Mouse (Mus musculus) stomach, embryonic 16.5 days (tissue): ENCODE results near the gene Pds5b. TPM values are rescaled to one million over a fixed set of nuclear protein-coding genes. Genes with fewer than 3 reads are reported as not detected.
"Not testable (repeated sequence)": the region's sequence is repeated elsewhere in the genome, so short reads cannot be mapped to it uniquely, and the experiment has no call there.

ENCODE experiments used
- ATAC-seq: fragments of 200-750 bp; cut with Nextera tagmentation; 2 replicates; pipeline ENCODE4 v1.8.0; 2017; ENCODE audit warnings: moderate number of reproducible peaks, moderate TSS enrichment; ENCODE audit not compliant: insufficient read depth, low FRiP score
- H3K27ac ChIP-seq: fragments of 300-500 bp; sonication (generic); 2 replicates; pipeline ENCODE4 v1.5.1; 2014; ENCODE audit warnings: low read length
- H3K27me3 ChIP-seq: fragments of 300-500 bp; sonication (generic); 2 replicates; pipeline ENCODE4 v1.6.1; 2014; ENCODE audit warnings: low read length, control low read depth, mixed read lengths; ENCODE audit not compliant: control insufficient read depth, insufficient read depth
- H3K36me3 ChIP-seq: fragments of 300-500 bp; sonication (generic); 2 replicates; pipeline ENCODE4 v1.6.1; 2014; ENCODE audit warnings: low read length; ENCODE audit not compliant: control insufficient read depth, insufficient read depth
- H3K4me1 ChIP-seq: fragments of 300-500 bp; sonication (generic); 2 replicates; pipeline ENCODE4 v1.6.1; 2014; ENCODE audit warnings: low read length, control low read depth, mixed read lengths; ENCODE audit not compliant: control insufficient read depth, insufficient read depth
- H3K4me2 ChIP-seq: fragments of 300-500 bp; sonication (generic); 2 replicates; pipeline ENCODE4 v1.6.1; 2014; ENCODE audit warnings: low read depth, low read length, mixed read lengths
- H3K4me3 ChIP-seq: fragments of 300-500 bp; sonication (generic); replicated peaks from 2 replicates; pipeline ENCODE4 v1.5.1; 2014; ENCODE audit warnings: mild to moderate bottlenecking, low read length
- H3K9ac ChIP-seq: fragments of 300-500 bp; sonication (generic); 2 replicates; pipeline ENCODE4 v1.6.1; 2014; ENCODE audit warnings: low read length
- H3K9me3 ChIP-seq: fragments of 300-500 bp; sonication (generic); replicated peaks from 2 replicates; pipeline ENCODE4 v1.6.1; 2016; ENCODE audit warnings: low read length, control low read depth; ENCODE audit not compliant: control insufficient read depth
- WGBS: fragments of 180-500 bp; shearing (Covaris S2); extraction: QIAGEN DNeasy Blood & Tissue Kit; methylation state at CpG from one replicate; pipeline ENCODE4 v1.1.7; 2014; 5-methylcytosine and 5-hydroxymethylcytosine counted together
- polyA plus RNA-seq: library from polyadenylated mRNA; unstranded; fragments of >200 nt; fragmentation: Nextera tagmentation; extraction: Ambion mirVana; gene quantifications from 2 replicates; pipeline ENCODE4 v1.2.1, GENCODE M21; 2015

Gene Pds5b
- polyA plus RNA-seq, 1 experiment from 2014 or later: 28.9 TPM

DNA sequence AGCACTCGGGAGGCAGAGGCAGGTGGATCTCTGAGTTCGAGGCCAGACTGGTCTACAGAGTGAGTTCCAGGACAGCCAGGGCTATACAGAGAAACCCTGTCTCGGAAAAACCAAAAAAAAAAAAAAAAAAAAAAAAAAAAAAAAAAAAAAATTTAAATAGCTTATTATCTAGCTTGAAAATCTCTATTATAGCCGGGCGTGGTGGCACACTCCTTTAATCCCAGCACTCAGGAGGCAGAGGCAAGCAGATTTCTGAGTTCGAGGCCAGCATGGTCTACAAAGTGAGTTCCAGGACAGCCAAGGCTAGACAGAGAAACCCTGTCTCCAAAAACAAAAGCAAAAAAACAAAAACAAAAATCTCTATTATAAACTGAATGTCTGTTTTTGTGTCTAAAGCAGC lies 14.1 kb upstream of the Pds5b start:
- not testable (repeated sequence) for H3K4me3 ChIP-seq, H3K27me3 ChIP-seq, H3K27ac ChIP-seq, H3K4me2 ChIP-seq, ATAC-seq, H3K9me3 ChIP-seq, H3K36me3 ChIP-seq, H3K4me1 ChIP-seq, H3K9ac ChIP-seq
- 92% methylated on average over 6 of the region's 6 CpGs for WGBS

DNA sequence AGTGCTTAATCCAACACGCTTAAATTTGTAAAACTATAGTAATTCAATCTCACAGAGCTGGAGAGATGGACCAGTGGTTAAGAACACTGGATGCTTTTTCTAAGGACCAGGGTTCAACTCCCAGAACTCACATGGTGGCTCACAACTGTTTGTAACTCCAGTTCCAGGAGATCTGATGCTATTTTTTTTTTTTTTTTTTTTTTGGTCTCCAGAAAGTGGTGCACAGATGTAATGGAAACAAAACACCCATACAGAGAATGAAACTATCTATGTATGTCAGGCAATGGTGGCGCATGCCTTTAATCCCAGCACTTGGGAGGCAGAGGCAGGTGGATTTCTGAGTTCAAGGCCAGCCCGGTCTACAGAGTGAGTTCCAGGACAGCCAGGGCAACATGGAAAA lies 13.2 kb upstream of the Pds5b start:
- H3K4me2 ChIP-seq, H3K36me3 ChIP-seq, H3K9ac ChIP-seq, H3K4me1 ChIP-seq, H3K27me3 ChIP-seq, H3K27ac ChIP-seq, ATAC-seq, H3K4me3 ChIP-seq, H3K9me3 ChIP-seq: not testable (repeated sequence)
- 91% methylated on average over 3 of the region's 3 CpGs for WGBS

DNA sequence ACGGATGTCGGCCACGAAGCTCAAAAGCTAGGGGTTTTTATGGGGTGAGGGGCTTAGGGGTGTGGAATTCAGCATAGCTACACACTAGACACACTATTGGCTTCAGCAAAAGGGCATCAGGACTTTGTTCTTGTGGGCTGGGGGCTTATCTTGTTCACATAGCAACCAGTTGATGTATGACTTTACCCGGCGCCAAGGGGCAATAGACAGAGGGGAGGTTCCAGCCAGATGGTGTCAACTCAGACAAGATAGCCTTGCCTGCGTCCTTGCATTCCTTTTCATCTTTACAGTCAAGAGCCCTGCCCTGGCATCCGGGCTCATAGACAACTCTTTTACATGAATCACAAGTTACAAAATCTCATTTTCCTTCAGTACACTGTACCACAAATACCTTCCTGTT lies 9.6 kb upstream of the Pds5b start:
- not testable (repeated sequence) for ATAC-seq, H3K36me3 ChIP-seq, H3K4me3 ChIP-seq, H3K9ac ChIP-seq, H3K4me1 ChIP-seq, H3K27me3 ChIP-seq, H3K27ac ChIP-seq, H3K9me3 ChIP-seq
- 56% methylated on average over 7 of the region's 7 CpGs for WGBS
- H3K4me2 ChIP-seq: 0 out of 2 replicates have a peak overlapping the region, but pooled peaks have one; percentile 27

DNA sequence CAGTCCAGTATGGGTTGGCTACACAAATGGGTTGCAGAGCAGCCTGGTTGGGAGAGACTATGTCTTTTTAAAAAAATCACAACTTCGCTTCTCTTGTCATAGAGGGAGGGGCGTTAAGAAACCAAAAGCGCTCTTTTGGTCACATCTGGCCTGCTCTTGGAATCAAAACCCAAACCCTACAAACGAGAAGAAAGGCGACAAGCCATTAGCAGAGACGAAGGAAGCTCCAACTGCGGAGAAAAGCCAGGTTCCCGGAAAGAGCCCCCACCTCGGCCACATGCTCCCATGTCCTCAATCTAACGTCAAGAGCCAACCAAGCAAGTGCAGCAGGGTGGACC lies 8.8 kb upstream of the Pds5b start:
- 1% methylated on average over 10 of the region's 10 CpGs for WGBS
- Histone ChIP-seq H3K4me3 (peak overlapping the region; percentile 90), H3K27ac (peak overlapping the region; percentile 99), H3K27me3 (no peaks in the 10 kb centered on the region), H3K4me1 (peaks cover 7% of the 10 kb centered on the region), H3K4me2 (peak overlapping the region; percentile 76), H3K36me3 (peaks cover 9% of the 10 kb centered on the region), H3K9me3 (no peaks in the 10 kb centered on the region), H3K9ac (peak overlapping the region; percentile 94)
- ATAC-seq: no peak; the same call in 1 of the 2 replicates

DNA sequence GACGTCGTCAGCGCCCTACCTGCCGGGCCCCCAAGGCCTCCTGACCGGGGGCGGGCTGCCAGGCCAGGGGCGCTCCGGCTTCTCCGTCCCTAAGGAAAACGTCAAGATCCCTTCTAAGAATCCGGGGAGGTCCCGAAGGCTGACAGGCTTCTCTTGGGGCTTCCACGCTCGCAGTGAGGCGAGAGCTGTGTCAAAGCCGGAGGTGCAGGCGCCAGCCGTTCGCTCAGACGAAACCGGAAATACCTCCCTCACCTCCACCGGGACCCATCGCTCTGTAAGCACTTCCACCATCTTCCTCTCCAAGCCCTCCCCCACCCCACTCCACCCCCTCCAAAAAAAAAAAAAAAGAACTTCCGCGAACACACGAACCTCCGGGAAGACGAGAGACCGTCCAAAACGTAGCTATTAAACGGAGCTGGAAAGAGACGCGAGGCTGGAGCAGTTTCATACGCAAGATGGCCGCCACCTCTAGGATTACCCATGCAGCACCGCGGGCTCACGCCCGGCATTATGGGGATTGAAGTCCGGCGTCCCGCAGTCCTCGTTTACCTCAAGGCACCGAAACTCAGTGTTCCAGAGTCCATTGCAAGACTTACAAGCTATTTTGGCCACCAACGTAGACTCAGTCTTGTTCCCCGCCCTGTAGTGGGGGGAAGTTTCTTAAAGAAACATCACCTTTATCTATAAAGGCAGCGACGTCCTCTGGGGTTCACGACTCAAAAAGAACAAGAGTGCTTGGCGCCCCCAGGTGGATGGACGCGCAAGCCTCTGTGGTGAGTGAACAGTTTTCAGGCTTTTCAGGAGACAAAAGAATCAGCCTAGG lies 8.2 kb upstream of the Pds5b start:
- Histone ChIP-seq H3K4me3 (peak overlapping the region; percentile 90), H3K9me3 (no peaks in the 10 kb centered on the region), H3K36me3 (peaks cover 9% of the 10 kb centered on the region), H3K27me3 (no peaks in the 10 kb centered on the region), H3K27ac (peak overlapping the region; percentile 99), H3K9ac (peak overlapping the region; percentile 94), H3K4me2 (peak overlapping the region; percentile 76), H3K4me1 (peaks cover 7% of the 10 kb centered on the region)
- WGBS: under 1% methylated on average over 52 of the region's 52 CpGs
- peak; percentile 99 for ATAC-seq

DNA sequence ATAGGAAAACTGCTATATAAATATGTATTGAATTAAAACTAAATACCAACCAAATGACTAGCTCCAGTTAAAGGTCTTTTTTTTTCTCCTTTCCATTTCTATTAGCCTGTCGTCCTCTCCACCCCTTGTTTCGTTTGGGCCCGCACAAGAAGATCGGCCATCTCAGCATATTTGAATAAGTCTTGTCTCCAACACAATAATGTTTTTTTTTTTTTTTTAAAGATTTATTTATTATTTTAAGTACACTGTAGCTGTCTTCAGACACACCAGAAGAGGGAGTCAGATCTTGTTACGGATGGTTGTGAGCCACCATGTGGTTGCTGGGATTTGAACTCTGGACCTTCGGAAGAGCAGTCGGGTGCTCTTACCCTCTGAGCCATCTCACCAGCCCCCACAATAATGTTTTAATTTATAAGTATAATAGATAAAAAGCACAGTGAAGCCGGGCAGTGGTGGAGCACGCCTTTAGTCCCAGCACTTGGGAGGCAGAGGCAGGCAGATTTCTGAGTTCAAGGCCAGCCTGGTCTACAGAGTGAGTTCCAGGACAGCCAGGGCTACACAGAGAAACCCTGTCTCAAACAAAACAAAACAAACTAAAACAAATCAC lies 7.3 kb upstream of the Pds5b start, which contains the start of gene N4bp2l2:
TSS of gene N4bp2l2 (minus strand) at position 51 of the 607 bp plus-strand sequence.
- H3K36me3 ChIP-seq: not testable (repeated sequence)
- peak within 1 kb of the TSS; percentile 94 for H3K9ac ChIP-seq

DNA sequence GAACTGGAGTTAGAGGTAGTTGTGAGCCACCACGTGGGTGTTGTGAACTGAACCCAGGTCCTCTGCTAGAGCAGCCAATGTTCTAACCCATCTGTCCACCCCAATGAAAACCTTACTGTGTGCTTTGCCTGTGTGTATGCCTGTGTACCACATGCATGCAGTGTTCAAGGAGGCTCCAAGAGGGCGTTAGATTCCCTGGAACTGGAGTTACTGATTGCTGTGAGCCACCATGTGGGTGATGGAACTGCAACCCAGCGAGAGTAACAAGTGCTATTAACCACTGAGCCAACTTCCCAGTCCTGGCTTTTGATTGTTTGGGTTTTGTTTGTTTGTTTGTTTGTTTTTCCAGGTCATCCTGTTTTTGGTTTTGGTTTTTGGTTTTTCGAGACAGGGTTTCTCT lies 4.8 kb upstream of the Pds5b start:
- Histone ChIP-seq H3K9ac (no peak overlapping the region), H3K27me3 (no peaks in the 10 kb centered on the region), H3K4me3 (no peak overlapping the region), H3K4me2 (no peak overlapping the region), H3K27ac (no peak overlapping the region), H3K4me1 (no peaks in the 10 kb centered on the region), H3K9me3 (no peaks in the 10 kb centered on the region), H3K36me3 (no peaks in the 10 kb centered on the region)
- ATAC-seq: no peak
- 58% methylated on average over 4 of the region's 4 CpGs for WGBS

More for the DNA sequence above, 7.3 kb upstream of the Pds5b start, which contains the start of gene N4bp2l2:
- H3K4me1 ChIP-seq, H3K9me3 ChIP-seq, H3K27me3 ChIP-seq, ATAC-seq: not testable (repeated sequence)
- Histone ChIP-seq H3K27ac (peak within 1 kb of the TSS; percentile 99), H3K4me3 (peak within 1 kb of the TSS; percentile 90), H3K4me2 (peak within 1 kb of the TSS; percentile 76; the same call in 1 of the 2 replicates)
- WGBS: 86% methylated on average over 8 of the region's 9 CpGs

DNA sequence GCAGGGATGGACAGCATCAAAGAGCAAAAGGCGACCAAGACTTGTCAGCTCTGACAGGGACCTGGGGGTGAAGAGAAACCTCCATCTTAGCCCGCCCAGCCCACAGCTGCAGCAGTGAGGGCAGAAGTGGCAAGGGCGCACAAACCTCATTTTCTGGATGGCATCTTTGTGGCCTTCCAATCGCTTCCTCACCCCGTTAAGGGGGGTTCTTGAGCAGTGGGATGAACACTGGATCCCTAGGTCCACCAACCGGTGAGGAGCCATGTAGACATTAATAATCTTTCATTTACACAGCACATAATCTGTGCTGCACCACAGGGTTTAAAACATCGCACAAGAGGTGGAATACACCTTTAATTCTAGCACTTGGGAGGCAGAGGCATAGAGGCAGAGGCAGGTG lies 1.2 kb upstream of the Pds5b start:
- Histone ChIP-seq H3K4me3 (no peak overlapping the region), H3K4me1 (peaks cover 6% of the 10 kb centered on the region; the same call in 1 of the 2 replicates), H3K36me3 (no peaks in the 10 kb centered on the region), H3K9me3 (no peaks in the 10 kb centered on the region), H3K27me3 (no peaks in the 10 kb centered on the region), H3K27ac (no peak overlapping the region), H3K4me2 (no peak overlapping the region), H3K9ac (no peak overlapping the region)
- WGBS: 87% methylated on average over 7 of the region's 7 CpGs
- no peak for ATAC-seq

DNA sequence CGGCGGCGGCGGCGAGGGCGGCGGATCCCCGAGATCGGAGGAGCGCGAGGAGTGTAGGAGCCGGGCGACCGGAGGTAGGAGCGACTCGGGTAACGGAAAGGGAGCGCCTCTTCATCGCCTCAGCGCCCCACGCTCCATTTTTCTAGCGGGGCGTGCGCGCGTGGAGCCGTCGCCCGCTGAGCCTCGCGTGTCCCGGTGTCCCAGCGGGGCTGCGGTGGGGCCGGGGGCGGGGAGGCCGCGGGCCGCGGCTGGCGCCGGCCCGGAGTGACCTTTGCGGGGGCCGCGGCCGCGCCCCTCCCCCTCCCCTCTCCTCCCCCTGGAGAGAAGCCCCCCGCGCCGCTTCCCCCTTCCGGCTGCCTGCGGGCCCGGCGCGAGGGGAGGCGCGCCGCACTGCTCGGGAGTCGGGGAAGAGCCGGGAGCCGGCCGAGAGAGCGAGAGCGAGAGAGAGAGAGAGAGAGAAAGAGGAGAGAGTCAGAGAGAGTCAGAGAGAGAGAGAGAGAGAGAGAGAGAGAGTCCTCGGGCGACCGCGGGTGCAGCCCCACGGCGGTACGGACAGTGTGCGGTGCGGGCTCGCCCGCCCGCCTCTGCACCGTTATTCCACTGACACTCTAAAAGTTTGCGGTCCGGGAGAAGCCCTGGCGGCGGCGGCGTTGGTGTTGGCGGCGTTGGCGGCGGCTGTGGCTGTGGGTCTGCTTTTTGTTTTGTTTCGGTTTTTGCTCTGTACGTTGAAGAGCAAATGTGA lies 512 bp downstream of the Pds5b start:
- Histone ChIP-seq H3K36me3 (no peaks in the 10 kb centered on the region), H3K4me2 (peak overlapping the region; percentile 67), H3K27ac (peak overlapping the region; percentile 93), H3K4me3 (peak overlapping the region; percentile 86), H3K9ac (peak overlapping the region; percentile 96), H3K4me1 (peaks cover 6% of the 10 kb centered on the region; the same call in 1 of the 2 replicates), H3K9me3 (no peaks in the 10 kb centered on the region), H3K27me3 (no peaks in the 10 kb centered on the region)
- peak; percentile 56 for ATAC-seq
- under 1% methylated on average over 70 of the region's 91 CpGs for WGBS
